Mouse (Mus musculus): ENCODE measurements at regions not wholly inside any gene's neighbourhood (a gene's known extent, or its start where the extent isn't known, plus 50 kb on each side); places are given as distances from the start of the nearest gene placed in this dataset.
A peak's percentile ranks its signal among the peaks of the same experiment; 100 is the strongest.

GRCm38 (mm10) chrX:11689989-11690405 lies 362.4 kb downstream of the H2al1j start:
- ATAC-seq (replicated peaks; ENCODE audit: insufficient number of reproducible peaks, low FRiP score, low TSS enrichment, poor library complexity, severe bottlenecking), result no peak

GRCm38 (mm10) chrX:11690446-11690845 lies 362.8 kb downstream of the H2al1j start:
- ATAC-seq (replicated peaks; ENCODE audit: insufficient number of reproducible peaks, low FRiP score, low TSS enrichment, poor library complexity, severe bottlenecking), result no peak

GRCm38 (mm10) chrX:11691019-11691418 lies 363.4 kb downstream of the H2al1j start:
- ATAC-seq (replicated peaks; ENCODE audit: insufficient number of reproducible peaks, low FRiP score, low TSS enrichment, poor library complexity, severe bottlenecking), result no peak

GRCm38 (mm10) chrX:11696565-11696964 lies 368.9 kb downstream of the H2al1j start:
- ATAC-seq (replicated peaks; ENCODE audit: insufficient number of reproducible peaks, low FRiP score, low TSS enrichment, poor library complexity, severe bottlenecking), result 0 out of 2 replicates have a peak, but pooled peaks have one; percentile 40

GRCm38 (mm10) chrX:11701095-11701494 lies 373.5 kb downstream of the H2al1j start:
- ATAC-seq (replicated peaks; ENCODE audit: insufficient number of reproducible peaks, low FRiP score, low TSS enrichment, poor library complexity, severe bottlenecking), result 0 out of 2 replicates have a peak, but pooled peaks have one; percentile 59

GRCm38 (mm10) chrX:11705851-11706557 lies 378.4 kb downstream of the H2al1j start:
- no peak for ATAC-seq (replicated peaks; ENCODE audit: insufficient number of reproducible peaks, low FRiP score, low TSS enrichment, poor library complexity, severe bottlenecking)

GRCm38 (mm10) chrX:11707330-11707729 lies 379.7 kb downstream of the H2al1j start:
- no peak for ATAC-seq (replicated peaks; ENCODE audit: insufficient number of reproducible peaks, low FRiP score, low TSS enrichment, poor library complexity, severe bottlenecking)

- no peak for ATAC-seq (replicated peaks; ENCODE audit: insufficient number of reproducible peaks, low FRiP score, low TSS enrichment, poor library complexity, severe bottlenecking)
Observed at GRCm38 (mm10) chrX:11708325-11708724, 380.7 kb downstream of the H2al1j start.

GRCm38 (mm10) chrX:11709326-11709725 lies 381.7 kb downstream of the H2al1j start:
- no peak for ATAC-seq (replicated peaks; ENCODE audit: insufficient number of reproducible peaks, low FRiP score, low TSS enrichment, poor library complexity, severe bottlenecking)

GRCm38 (mm10) chrX:11713423-11713822 lies 385.8 kb downstream of the H2al1j start:
- no peak for ATAC-seq (replicated peaks; ENCODE audit: insufficient number of reproducible peaks, low FRiP score, low TSS enrichment, poor library complexity, severe bottlenecking)

GRCm38 (mm10) chrX:11716773-11717172 lies 389.2 kb downstream of the H2al1j start:
- ATAC-seq (replicated peaks; ENCODE audit: insufficient number of reproducible peaks, low FRiP score, low TSS enrichment, poor library complexity, severe bottlenecking), result no peak

GRCm38 (mm10) chrX:11718778-11719177 lies 391.2 kb downstream of the H2al1j start:
- ATAC-seq (replicated peaks; ENCODE audit: insufficient number of reproducible peaks, low FRiP score, low TSS enrichment, poor library complexity, severe bottlenecking), result no peak

- ATAC-seq (replicated peaks; ENCODE audit: insufficient number of reproducible peaks, low FRiP score, low TSS enrichment, poor library complexity, severe bottlenecking), result no peak
Observed at GRCm38 (mm10) chrX:11720517-11720916, 392.9 kb downstream of the H2al1j start.

GRCm38 (mm10) chrX:11722730-11723129 lies 395.1 kb downstream of the H2al1j start:
- ATAC-seq (replicated peaks; ENCODE audit: insufficient number of reproducible peaks, low FRiP score, low TSS enrichment, poor library complexity, severe bottlenecking), result no peak

GRCm38 (mm10) chrX:11724718-11725117 lies 397.1 kb downstream of the H2al1j start:
- no peak for ATAC-seq (replicated peaks; ENCODE audit: insufficient number of reproducible peaks, low FRiP score, low TSS enrichment, poor library complexity, severe bottlenecking)

GRCm38 (mm10) chrX:11726524-11727231 lies 399.1 kb downstream of the H2al1j start:
- ATAC-seq (replicated peaks; ENCODE audit: insufficient number of reproducible peaks, low FRiP score, low TSS enrichment, poor library complexity, severe bottlenecking), result no peak

GRCm38 (mm10) chrX:11728481-11728880 lies 400.9 kb downstream of the H2al1j start:
- ATAC-seq (replicated peaks; ENCODE audit: insufficient number of reproducible peaks, low FRiP score, low TSS enrichment, poor library complexity, severe bottlenecking), result no peak

GRCm38 (mm10) chrX:11729992-11730391 lies 402.4 kb downstream of the H2al1j start:
- no peak for ATAC-seq (replicated peaks; ENCODE audit: insufficient number of reproducible peaks, low FRiP score, low TSS enrichment, poor library complexity, severe bottlenecking)

- ATAC-seq (replicated peaks; ENCODE audit: insufficient number of reproducible peaks, low FRiP score, low TSS enrichment, poor library complexity, severe bottlenecking), result no peak
Observed at GRCm38 (mm10) chrX:11732371-11732770, 404.7 kb downstream of the H2al1j start.
